Mouse (Mus musculus): Measurements from ENCODE around the gene Susd6.
A peak's percentile ranks its signal among the peaks of the same experiment; 100 is the strongest.

Susd6 gene

GRCm38 (mm10) chr12:80789849-80790694, at the start of gene Susd6:
TSS of gene Susd6 (plus strand) at chr12:80790510.
- peak; percentile 98 for DNase-seq

- no peak for DNase-seq
These were observed 45.7 kb upstream of the Susd6 start for GRCm38 (mm10) chr12:80744614-80745013.

- no peak for DNase-seq
These were observed 44.1 kb upstream of the Susd6 start for GRCm38 (mm10) chr12:80746031-80746813.

GRCm38 (mm10) chr12:80751556-80751955, 38.8 kb upstream of the Susd6 start:
- DNase-seq, result no peak

- peak; percentile 64 for DNase-seq
These were observed 32.4 kb upstream of the Susd6 start for GRCm38 (mm10) chr12:80757751-80758558.

- peak; percentile 62 for DNase-seq
These were observed 31.5 kb upstream of the Susd6 start for GRCm38 (mm10) chr12:80758559-80759386.

GRCm38 (mm10) chr12:80759387-80759712, 31.0 kb upstream of the Susd6 start:
- no peak for DNase-seq

GRCm38 (mm10) chr12:80759713-80760395, 30.5 kb upstream of the Susd6 start:
- DNase-seq, result peak; percentile 47

- peak; percentile 84 for DNase-seq
These were observed 29.9 kb upstream of the Susd6 start, which contains the start of gene Ccdc177 for GRCm38 (mm10) chr12:80760396-80760801. TSS of gene Ccdc177 (minus strand) at chr12:80760687.

GRCm38 (mm10) chr12:80762982-80763381, 27.3 kb upstream of the Susd6 start:
- DNase-seq, result no peak

- no peak for DNase-seq
These were observed 26.2 kb upstream of the Susd6 start for GRCm38 (mm10) chr12:80764116-80764515.

GRCm38 (mm10) chr12:80769697-80770096, 20.6 kb upstream of the Susd6 start:
- peak; percentile 71 for DNase-seq

GRCm38 (mm10) chr12:80774786-80775185, 15.5 kb upstream of the Susd6 start:
- DNase-seq, result no peak

GRCm38 (mm10) chr12:80776046-80776634, 14.2 kb upstream of the Susd6 start:
- DNase-seq, result no peak

- no peak for DNase-seq
These were observed 11.9 kb upstream of the Susd6 start for GRCm38 (mm10) chr12:80778188-80778936.

GRCm38 (mm10) chr12:80779760-80780159, 10.6 kb upstream of the Susd6 start:
- no peak for DNase-seq

- DNase-seq, result no peak
These were observed 8.1 kb upstream of the Susd6 start for GRCm38 (mm10) chr12:80782190-80782589.

- no peak for DNase-seq
These were observed 7.4 kb upstream of the Susd6 start for GRCm38 (mm10) chr12:80782892-80783291.

- DNase-seq, result peak; percentile 97
These were observed 6.4 kb upstream of the Susd6 start for GRCm38 (mm10) chr12:80783889-80784288.

- DNase-seq, result no peak
These were observed 5.3 kb upstream of the Susd6 start for GRCm38 (mm10) chr12:80785005-80785404.

Data from cerebellum, adult 11-12 months (tissue).